Mouse (Mus musculus): ENCODE results near the gene Gm7879.
"Not testable (repeated sequence)": the region's sequence is repeated elsewhere in the genome, so short reads cannot be mapped to it uniquely, and the experiment has no call there.

The Gm7879 gene

DNA sequence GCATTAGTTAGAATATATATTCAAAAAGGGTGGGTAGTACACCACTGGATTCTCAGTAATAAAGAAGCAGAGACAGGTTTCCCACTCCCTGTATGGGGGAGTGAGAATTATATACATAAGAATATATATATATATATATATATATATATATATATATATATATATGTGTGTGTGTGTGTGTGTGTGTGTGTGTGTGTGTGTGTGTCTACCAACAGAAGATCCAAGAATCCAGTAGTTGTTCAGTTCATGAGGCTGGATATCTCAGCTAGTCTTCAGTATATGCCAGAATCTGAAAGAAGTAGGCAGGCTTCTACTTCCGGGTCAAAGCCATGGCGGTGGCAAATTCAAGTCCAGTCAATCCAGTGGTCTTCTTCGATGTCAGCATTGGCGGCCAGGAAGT lies at the start of gene Gm7879:
Gene Gm7879 (plus strand): TSS at position 301 of the 400 bp plus-strand sequence.
- not testable (repeated sequence) for H3K36me3 ChIP-seq (ENCODE audit: insufficient read depth, low read length); H3K4me1 ChIP-seq (replicated peaks; ENCODE audit: low read depth, low read length); H3K9me3 ChIP-seq (ENCODE audit: low read length); H3K27me3 ChIP-seq (ENCODE audit: insufficient read depth, low read length); H3K4me3 ChIP-seq (replicated peaks; ENCODE audit: low read length)

DNA sequence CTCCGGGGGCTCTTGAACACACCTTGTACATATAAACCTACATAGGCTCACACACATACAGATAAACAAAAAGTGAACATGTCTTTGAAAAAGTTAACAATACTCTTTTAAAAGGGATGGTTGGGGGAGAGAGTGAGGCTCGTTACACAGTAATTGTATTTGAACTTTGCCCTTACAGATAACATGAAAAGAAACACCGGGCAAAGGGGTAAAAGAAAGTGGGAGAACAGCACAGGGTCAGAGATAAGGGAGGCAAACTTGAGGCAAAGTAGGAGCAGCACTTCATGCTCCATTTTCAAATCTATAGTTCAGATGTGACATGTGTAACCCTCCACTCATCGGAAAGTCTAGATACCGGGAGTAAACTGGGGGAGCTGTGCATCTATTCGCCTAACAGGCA lies 49.3 kb upstream of the Gm7879 start:
- Histone ChIP-seq H3K36me3 (ENCODE audit: insufficient read depth, low read length) (peaks cover 28% of the 10 kb centered on the region), H3K4me1 (replicated peaks; ENCODE audit: low read depth, low read length) (peaks cover 64% of the 10 kb centered on the region), H3K9me3 (ENCODE audit: low read length) (peaks cover 69% of the 10 kb centered on the region), H3K4me3 (replicated peaks; ENCODE audit: low read length) (no peak overlapping the region), H3K27me3 (ENCODE audit: insufficient read depth, low read length) (no peaks in the 10 kb centered on the region)
- TF ChIP-seq CTCF (conservative IDR thresholded peaks at IDR 0.05; ENCODE audit: low read length) = no peak
- TF ChIP-seq NANOG (IDR thresholded peaks at IDR 0.05; ENCODE audit: borderline replicate concordance, low read length) = no peak
- no peak for TF ChIP-seq POU5F1 (IDR thresholded peaks at IDR 0.05; ENCODE audit: borderline replicate concordance, low read length)

DNA sequence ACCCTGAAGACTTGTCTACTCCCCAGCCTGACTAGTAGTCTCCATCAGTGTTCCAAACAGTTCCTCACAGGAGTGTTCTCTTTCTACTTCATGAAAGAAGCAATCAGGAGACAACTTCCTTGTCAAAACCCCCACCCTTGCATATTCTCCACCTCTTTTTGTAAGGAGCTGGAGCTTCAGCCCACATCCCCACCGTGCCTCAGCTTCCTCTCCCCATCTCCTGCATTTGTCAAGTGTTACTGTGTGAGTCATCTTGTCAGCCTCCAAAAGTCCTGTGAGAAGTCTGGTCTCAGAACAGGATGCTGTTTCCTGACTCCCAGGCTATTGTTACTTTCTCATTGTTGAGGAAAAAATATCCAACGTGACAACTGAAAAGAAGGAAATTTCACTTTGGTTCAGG lies 47.6 kb upstream of the Gm7879 start:
- peaks cover 52% of the 10 kb centered on the region for H3K9me3 ChIP-seq (ENCODE audit: low read length)
- no peaks in the 10 kb centered on the region for H3K27me3 ChIP-seq (ENCODE audit: insufficient read depth, low read length)
- H3K4me3 ChIP-seq (replicated peaks; ENCODE audit: low read length) = no peak overlapping the region
- peaks cover 17% of the 10 kb centered on the region for H3K36me3 ChIP-seq (ENCODE audit: insufficient read depth, low read length)
- H3K4me1 ChIP-seq (replicated peaks; ENCODE audit: low read depth, low read length) = peaks cover 64% of the 10 kb centered on the region
- TF ChIP-seq NANOG (IDR thresholded peaks at IDR 0.05; ENCODE audit: borderline replicate concordance, low read length) = no peak
- TF ChIP-seq POU5F1 (IDR thresholded peaks at IDR 0.05; ENCODE audit: borderline replicate concordance, low read length) = no peak
- TF ChIP-seq CTCF (conservative IDR thresholded peaks at IDR 0.05; ENCODE audit: low read length) = no peak

DNA sequence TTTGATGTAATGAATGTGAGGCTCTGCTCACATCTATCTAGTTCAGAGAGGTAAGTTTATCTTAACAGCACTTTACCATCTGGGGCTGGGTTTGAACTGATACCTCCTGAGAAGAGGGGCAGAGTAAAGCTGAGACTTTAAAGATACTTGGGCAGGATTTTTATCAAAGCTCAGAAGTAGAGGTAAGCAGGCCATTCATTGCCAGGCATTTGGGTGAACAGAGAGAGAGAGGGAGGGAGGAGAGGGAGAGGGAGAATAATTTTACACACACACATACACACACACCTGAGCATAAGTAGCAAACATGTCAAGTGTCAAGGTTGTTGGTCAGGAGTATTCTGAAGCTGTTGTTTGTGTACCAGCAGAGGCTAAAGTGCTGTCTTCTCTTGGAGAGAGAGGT lies 44.7 kb upstream of the Gm7879 start, which contains the start of gene Cd38:
Gene Cd38 (plus strand): TSS at position 301 of the 400 bp plus-strand sequence.
- TF ChIP-seq NANOG (IDR thresholded peaks at IDR 0.05; ENCODE audit: borderline replicate concordance, low read length) (no peak), POU5F1 (IDR thresholded peaks at IDR 0.05; ENCODE audit: borderline replicate concordance, low read length) (no peak), CTCF (conservative IDR thresholded peaks at IDR 0.05; ENCODE audit: low read length) (no peak)
- Histone ChIP-seq H3K4me3 (replicated peaks; ENCODE audit: low read length) (peak within 1 kb of the TSS; percentile 78), H3K4me1 (replicated peaks; ENCODE audit: low read depth, low read length) (peaks cover 82% of the 10 kb centered on the region), H3K36me3 (ENCODE audit: insufficient read depth, low read length) (peaks cover 14% of the 10 kb centered on the region), H3K27me3 (ENCODE audit: insufficient read depth, low read length) (no peaks in the 10 kb centered on the region), H3K9me3 (ENCODE audit: low read length) (peaks cover 29% of the 10 kb centered on the region)

DNA sequence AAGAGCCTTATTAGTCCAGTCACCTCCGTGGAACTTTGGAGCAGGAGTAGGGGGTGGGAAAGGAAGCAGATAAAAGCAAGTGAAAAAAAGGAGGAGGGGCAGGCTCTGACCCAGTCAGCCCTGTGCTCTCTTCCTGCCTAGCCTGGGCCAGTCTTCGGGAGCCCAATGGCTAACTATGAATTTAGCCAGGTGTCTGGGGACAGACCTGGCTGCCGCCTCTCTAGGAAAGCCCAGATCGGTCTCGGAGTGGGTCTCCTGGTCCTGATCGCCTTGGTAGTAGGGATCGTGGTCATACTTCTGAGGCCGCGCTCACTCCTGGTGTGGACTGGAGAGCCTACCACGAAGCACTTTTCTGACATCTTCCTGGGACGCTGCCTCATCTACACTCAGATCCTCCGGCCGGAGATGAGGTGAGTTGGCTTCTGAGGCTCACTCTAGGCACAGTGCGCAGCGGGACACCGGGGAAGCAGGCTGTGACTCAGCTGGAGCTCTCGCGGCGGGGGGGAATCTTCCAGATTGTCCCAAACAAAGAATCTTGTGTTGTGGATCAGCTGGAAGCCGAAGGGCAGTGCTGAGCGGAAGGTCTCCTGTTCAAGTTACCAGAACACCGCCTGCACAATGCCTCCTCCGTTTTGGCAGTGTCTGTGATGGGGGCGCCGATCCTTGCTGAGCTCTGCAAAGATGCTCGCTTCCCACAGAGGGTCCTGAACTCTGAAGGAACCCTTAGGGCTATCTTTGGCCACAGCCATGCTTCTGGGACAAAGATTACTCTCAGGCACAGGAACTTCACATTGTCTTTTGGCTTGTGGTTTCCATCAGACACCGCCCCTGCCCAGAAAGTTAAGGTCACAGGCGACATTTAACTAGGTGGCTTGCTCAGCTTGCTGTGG lies 44.0 kb upstream of the Gm7879 start:
- TF ChIP-seq NANOG (IDR thresholded peaks at IDR 0.05; ENCODE audit: borderline replicate concordance, low read length) (peak; percentile 69; the same call in 1 of the 2 replicates), CTCF (conservative IDR thresholded peaks at IDR 0.05; ENCODE audit: low read length) (no peak)
- Histone ChIP-seq H3K4me1 (replicated peaks; ENCODE audit: low read depth, low read length) (peaks cover 85% of the 10 kb centered on the region), H3K9me3 (ENCODE audit: low read length) (peaks cover 22% of the 10 kb centered on the region), H3K36me3 (ENCODE audit: insufficient read depth, low read length) (peaks cover 13% of the 10 kb centered on the region), H3K4me3 (replicated peaks; ENCODE audit: low read length) (peak overlapping the region; percentile 78), H3K27me3 (ENCODE audit: insufficient read depth, low read length) (no peaks in the 10 kb centered on the region)

DNA sequence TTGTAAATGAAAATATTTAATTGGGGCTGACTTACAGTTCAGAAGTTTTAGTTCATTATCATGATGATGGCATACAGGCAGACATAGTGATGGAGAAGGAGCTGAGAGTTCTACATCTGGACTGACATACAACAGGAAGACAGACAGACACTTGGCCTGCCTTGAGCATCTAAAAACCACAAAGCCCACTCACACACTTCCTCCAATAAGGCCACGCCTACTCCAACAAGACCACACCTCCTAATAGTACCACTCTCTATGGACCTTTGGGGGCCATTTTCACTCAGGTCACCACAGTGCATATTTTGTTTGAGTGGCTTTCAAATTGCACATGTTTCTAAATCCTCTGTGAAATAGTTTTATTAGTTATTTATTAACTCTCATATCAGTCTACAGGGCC lies 41.1 kb upstream of the Gm7879 start:
- Histone ChIP-seq H3K36me3 (ENCODE audit: insufficient read depth, low read length) (peaks cover 8% of the 10 kb centered on the region), H3K9me3 (ENCODE audit: low read length) (peaks cover 8% of the 10 kb centered on the region), H3K4me1 (replicated peaks; ENCODE audit: low read depth, low read length) (peaks cover 65% of the 10 kb centered on the region), H3K4me3 (replicated peaks; ENCODE audit: low read length) (no peak overlapping the region), H3K27me3 (ENCODE audit: insufficient read depth, low read length) (no peaks in the 10 kb centered on the region)
- TF ChIP-seq CTCF (conservative IDR thresholded peaks at IDR 0.05; ENCODE audit: low read length) (no peak), NANOG (IDR thresholded peaks at IDR 0.05; ENCODE audit: borderline replicate concordance, low read length) (no peak), POU5F1 (IDR thresholded peaks at IDR 0.05; ENCODE audit: borderline replicate concordance, low read length) (no peak)

DNA sequence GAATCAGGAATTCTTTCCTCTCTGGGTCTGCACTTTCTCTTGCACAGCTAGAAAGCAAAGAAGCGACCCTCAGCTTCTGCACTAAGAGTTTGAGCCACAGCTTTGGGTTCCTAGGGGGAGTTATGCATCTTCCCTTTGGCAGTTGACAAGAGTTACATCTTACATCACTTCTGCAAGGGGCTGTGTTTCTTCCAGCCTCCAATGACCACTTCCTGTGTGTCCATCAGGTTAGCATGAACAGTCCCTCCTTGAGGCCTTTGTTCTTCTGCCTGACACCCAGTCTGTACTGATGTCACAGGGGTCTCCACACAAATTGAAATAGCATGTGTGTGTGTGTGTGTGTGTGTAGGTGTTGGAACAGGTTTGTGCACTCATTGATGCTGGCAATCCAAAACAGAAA lies 40.3 kb upstream of the Gm7879 start:
- Histone ChIP-seq H3K4me3 (replicated peaks; ENCODE audit: low read length) (no peak overlapping the region), H3K36me3 (ENCODE audit: insufficient read depth, low read length) (peaks cover 8% of the 10 kb centered on the region), H3K9me3 (ENCODE audit: low read length) (peaks cover 8% of the 10 kb centered on the region), H3K27me3 (ENCODE audit: insufficient read depth, low read length) (no peaks in the 10 kb centered on the region), H3K4me1 (replicated peaks; ENCODE audit: low read depth, low read length) (peaks cover 59% of the 10 kb centered on the region)
- TF ChIP-seq NANOG (IDR thresholded peaks at IDR 0.05; ENCODE audit: borderline replicate concordance, low read length) (no peak), POU5F1 (IDR thresholded peaks at IDR 0.05; ENCODE audit: borderline replicate concordance, low read length) (no peak), CTCF (conservative IDR thresholded peaks at IDR 0.05; ENCODE audit: low read length) (no peak)

DNA sequence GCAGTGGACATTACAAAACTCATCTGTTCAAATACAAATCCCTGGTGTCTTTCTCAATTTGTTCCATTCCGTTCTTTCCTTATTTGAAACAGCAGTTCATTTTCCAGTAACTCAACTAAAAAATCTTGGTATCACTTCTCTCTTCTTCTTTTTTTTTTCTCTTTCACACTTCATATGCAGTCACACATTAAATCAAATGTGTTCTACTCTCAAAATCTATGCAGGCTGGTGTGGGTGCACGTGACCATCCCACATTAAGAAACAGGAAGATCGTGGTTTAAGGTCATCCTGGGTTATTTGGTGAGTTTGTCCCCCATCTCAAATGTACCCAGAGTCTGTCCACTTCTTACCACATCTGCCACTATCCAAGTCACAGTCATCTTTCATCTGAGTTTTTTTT lies 30.9 kb upstream of the Gm7879 start:
- H3K27me3 ChIP-seq (ENCODE audit: insufficient read depth, low read length) = no peaks in the 10 kb centered on the region
- no peak overlapping the region for H3K4me3 ChIP-seq (replicated peaks; ENCODE audit: low read length)
- H3K36me3 ChIP-seq (ENCODE audit: insufficient read depth, low read length) = no peaks in the 10 kb centered on the region
- TF ChIP-seq CTCF (conservative IDR thresholded peaks at IDR 0.05; ENCODE audit: low read length) = no peak
- TF ChIP-seq NANOG (IDR thresholded peaks at IDR 0.05; ENCODE audit: borderline replicate concordance, low read length) = no peak
- no peak for TF ChIP-seq POU5F1 (IDR thresholded peaks at IDR 0.05; ENCODE audit: borderline replicate concordance, low read length)
- peaks cover 11% of the 10 kb centered on the region; the same call in 1 of the 2 replicates for H3K4me1 ChIP-seq (replicated peaks; ENCODE audit: low read depth, low read length)
- H3K9me3 ChIP-seq (ENCODE audit: low read length) = peaks cover 2% of the 10 kb centered on the region
